Mouse (Mus musculus): Measurements from ENCODE around the gene Ipo13. TPM values are rescaled to one million over a fixed set of nuclear protein-coding genes. Genes with fewer than 3 reads are reported as not detected.

Gene Ipo13
- polyA plus RNA-seq, 1 experiment from 2014 or later, result 49.6 TPM

DNA sequence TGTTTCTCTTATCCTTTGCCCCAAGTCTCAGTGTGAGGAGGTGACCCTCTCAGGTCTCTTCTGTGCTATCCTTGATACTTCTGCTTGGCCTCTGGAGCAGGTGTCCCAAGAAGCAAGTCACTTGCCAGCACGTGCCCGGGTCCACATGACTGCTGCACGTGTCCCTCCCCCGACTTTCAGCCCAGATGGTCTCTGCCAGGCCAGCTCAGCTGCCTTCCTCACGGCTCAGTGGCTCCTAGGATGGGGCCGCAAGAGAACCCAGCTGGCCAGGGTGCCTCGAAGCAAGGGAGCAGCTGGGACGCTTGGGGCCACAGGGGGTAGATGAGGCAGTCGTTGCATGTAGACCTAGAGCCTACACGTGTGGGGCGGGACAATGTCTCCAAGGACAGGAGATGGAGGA, 69.5 kb downstream of the Ipo13 start:
- 73% methylated on average over 11 of the region's 11 CpGs for WGBS
- ATAC-seq (ENCODE audit: insufficient number of reproducible peaks, low FRiP score, low TSS enrichment, low read depth), result no peak

More for the DNA sequence above, 69.5 kb downstream of the Ipo13 start:
- H3K4me1 ChIP-seq, result no peaks in the 10 kb centered on the region
- no peak overlapping the region for H3K4me3 ChIP-seq (replicated peaks)
- no peak overlapping the region for H3K27ac ChIP-seq (replicated peaks)
- H3K27me3 ChIP-seq, result no peaks in the 10 kb centered on the region
- no peak overlapping the region for H3K9ac ChIP-seq
- no peak overlapping the region for H3K4me2 ChIP-seq (replicated peaks)
- H3K9me3 ChIP-seq (replicated peaks), result no peaks in the 10 kb centered on the region
- H3K36me3 ChIP-seq, result no peaks in the 10 kb centered on the region

Other genes with a start within 250 kb of the Ipo13 start
- gene Dmap1, start 232.7 kb downstream of the Ipo13 start, polyA plus RNA-seq (2015; fragmentation: Nextera tagmentation; extraction: Ambion mirVana), result 53.4 and 57.3 TPM in 2 replicates
- not detected in 2 replicates for gene Gm12845, start 190.6 kb downstream of the Ipo13 start, polyA plus RNA-seq (2015; fragmentation: Nextera tagmentation; extraction: Ambion mirVana)
- gene Klf17, start 149.4 kb downstream of the Ipo13 start, polyA plus RNA-seq (2015; fragmentation: Nextera tagmentation; extraction: Ambion mirVana), result not detected in 2 replicates
- gene Slc6a9, start 80.5 kb downstream of the Ipo13 start, polyA plus RNA-seq (2015; fragmentation: Nextera tagmentation; extraction: Ambion mirVana), result 9.4 and 13.2 TPM in 2 replicates
- gene Ccdc24, start 42.4 kb downstream of the Ipo13 start, polyA plus RNA-seq (2015; fragmentation: Nextera tagmentation; extraction: Ambion mirVana), result 1.5 and 3.6 TPM in 2 replicates
- 31.1 and 32.0 TPM in 2 replicates for gene B4galt2, start 31.5 kb downstream of the Ipo13 start, polyA plus RNA-seq (2015; fragmentation: Nextera tagmentation; extraction: Ambion mirVana)
- 252 and 271 TPM in 2 replicates for gene Atp6v0b, start 27.7 kb downstream of the Ipo13 start, polyA plus RNA-seq (2015; fragmentation: Nextera tagmentation; extraction: Ambion mirVana)
- 15.8 and 16.7 TPM in 2 replicates for gene Dph2, start 23.0 kb downstream of the Ipo13 start, polyA plus RNA-seq (2015; fragmentation: Nextera tagmentation; extraction: Ambion mirVana)
- gene Artn, start 14.8 kb upstream of the Ipo13 start, polyA plus RNA-seq (2015; fragmentation: Nextera tagmentation; extraction: Ambion mirVana), result 2.1 and 4.3 TPM in 2 replicates
- gene St3gal3, start 219.9 kb upstream of the Ipo13 start, polyA plus RNA-seq (2015; fragmentation: Nextera tagmentation; extraction: Ambion mirVana), result 9.4 and 9.8 TPM in 2 replicates

All from embryonic facial prominence, embryonic 15.5 days (tissue).